Mouse (Mus musculus) kidney, embryonic 16.5 days (tissue): Measurements from ENCODE around the gene Rbms3. TPM values are rescaled to one million over a fixed set of nuclear protein-coding genes. Genes with fewer than 3 reads are reported as not detected.

Source experiments
- ATAC-seq: fragments of 200-750 bp; cut with Nextera tagmentation; 2 replicates; pipeline ENCODE4 v1.8.0; 2017; ENCODE audit warnings: moderate TSS enrichment; ENCODE audit not compliant: low FRiP score, low TSS enrichment
- H3K27ac ChIP-seq: fragments of 300-500 bp; sonication (generic); 2 replicates; pipeline ENCODE4 v1.5.1; 2014; ENCODE audit warnings: low read length
- H3K27me3 ChIP-seq: fragments of 300-500 bp; sonication (generic); 2 replicates; pipeline ENCODE4 v1.6.1; 2014; ENCODE audit warnings: low read length, control low read depth, mixed read lengths; ENCODE audit not compliant: insufficient read depth
- H3K36me3 ChIP-seq: fragments of 300-500 bp; sonication (generic); 2 replicates; pipeline ENCODE4 v1.6.1; 2014; ENCODE audit warnings: low read length, control low read depth, mixed read lengths; ENCODE audit not compliant: insufficient read depth
- H3K4me1 ChIP-seq: fragments of 300-500 bp; sonication (generic); 2 replicates; pipeline ENCODE4 v1.6.1; 2014; ENCODE audit warnings: low read length, control low read depth, mixed read lengths; ENCODE audit not compliant: insufficient read depth
- H3K4me2 ChIP-seq: fragments of 300-500 bp; sonication (generic); replicated peaks from 2 replicates; pipeline ENCODE4 v1.6.1; 2014; ENCODE audit warnings: low read depth, low read length
- H3K4me3 ChIP-seq: fragments of 300-500 bp; sonication (generic); 2 replicates; pipeline ENCODE4 v1.5.1; 2014; ENCODE audit warnings: mild to moderate bottlenecking, low read length
- H3K9ac ChIP-seq: fragments of 300-500 bp; sonication (generic); replicated peaks from 2 replicates; pipeline ENCODE4 v1.6.1; 2014; ENCODE audit warnings: low read length
- H3K9me3 ChIP-seq: fragments of 300-500 bp; sonication (generic); 2 replicates; pipeline ENCODE4 v1.6.1; 2016; ENCODE audit warnings: low read length, control low read depth
- WGBS: fragments of 180-500 bp; shearing (Covaris S2); extraction: QIAGEN DNeasy Blood & Tissue Kit; methylation state at CpG from one replicate; pipeline ENCODE4 v1.1.7; 2014; 5-methylcytosine and 5-hydroxymethylcytosine counted together
- polyA plus RNA-seq: library from polyadenylated mRNA; unstranded; fragments of >200 nt; fragmentation: Nextera tagmentation; extraction: Ambion mirVana; gene quantifications from 2 replicates; pipeline ENCODE4 v1.2.1, GENCODE M21; 2015

Gene Rbms3
- polyA plus RNA-seq, 1 experiment from 2014 or later, result 81.9 TPM

GRCm38 (mm10) chr9:117180658-117181057, 449.1 kb downstream of the Rbms3 start:
- Histone ChIP-seq H3K4me3 (no peak overlapping the region), H3K9ac (no peak overlapping the region), H3K27ac (no peak overlapping the region), H3K4me2 (no peak overlapping the region), H3K4me1 (peaks cover 7% of the 10 kb centered on the region; the same call in 1 of the 2 replicates), H3K36me3 (no peaks in the 10 kb centered on the region), H3K27me3 (no peaks in the 10 kb centered on the region), H3K9me3 (no peaks in the 10 kb centered on the region)
- ATAC-seq, result no peak
- 59% methylated on average over 7 of the region's 7 CpGs for WGBS

- Histone ChIP-seq H3K27me3 (no peaks in the 10 kb centered on the region), H3K9me3 (no peaks in the 10 kb centered on the region), H3K36me3 (no peaks in the 10 kb centered on the region), H3K9ac (no peak overlapping the region), H3K27ac (no peak overlapping the region), H3K4me2 (no peak overlapping the region), H3K4me3 (no peak overlapping the region), H3K4me1 (peaks cover 7% of the 10 kb centered on the region; the same call in 1 of the 2 replicates)
- 90% methylated on average over 4 of the region's 4 CpGs for WGBS
- ATAC-seq, result no peak
These were observed 451.3 kb downstream of the Rbms3 start for GRCm38 (mm10) chr9:117178366-117178765.

- no peak for ATAC-seq
- Histone ChIP-seq H3K27me3 (no peaks in the 10 kb centered on the region), H3K27ac (no peak overlapping the region), H3K4me2 (no peak overlapping the region), H3K36me3 (no peaks in the 10 kb centered on the region), H3K4me3 (no peak overlapping the region), H3K9me3 (peaks cover 3% of the 10 kb centered on the region; the same call in 1 of the 2 replicates), H3K9ac (no peak overlapping the region), H3K4me1 (peaks cover 9% of the 10 kb centered on the region)
- 46% methylated on average over 7 of the region's 7 CpGs for WGBS
These were observed 457.2 kb downstream of the Rbms3 start for GRCm38 (mm10) chr9:117172526-117172925.

GRCm38 (mm10) chr9:117169196-117169595, 460.5 kb downstream of the Rbms3 start:
- WGBS, result 95% methylated on average over 5 of the region's 5 CpGs

GRCm38 (mm10) chr9:117163143-117163542, 466.6 kb downstream of the Rbms3 start:
- no peaks in the 10 kb centered on the region for H3K9me3 ChIP-seq
- no peak overlapping the region for H3K4me2 ChIP-seq
- peaks cover 34% of the 10 kb centered on the region for H3K4me1 ChIP-seq
- no peak overlapping the region for H3K4me3 ChIP-seq
- peak; percentile 59; the same call in 1 of the 2 replicates for ATAC-seq
- H3K9ac ChIP-seq, result no peak overlapping the region
- no peaks in the 10 kb centered on the region for H3K36me3 ChIP-seq
- WGBS, result 33% methylated on average over 6 of the region's 6 CpGs
- H3K27me3 ChIP-seq, result no peaks in the 10 kb centered on the region
- 0 out of 2 replicates have a peak overlapping the region, but pooled peaks have one; percentile 50 for H3K27ac ChIP-seq

More at GRCm38 (mm10) chr9:117169196-117169595, 460.5 kb downstream of the Rbms3 start:
- Histone ChIP-seq H3K36me3 (no peaks in the 10 kb centered on the region), H3K9me3 (peaks cover 3% of the 10 kb centered on the region; the same call in 1 of the 2 replicates), H3K4me1 (peaks cover 12% of the 10 kb centered on the region), H3K27me3 (no peaks in the 10 kb centered on the region), H3K4me2 (no peak overlapping the region), H3K9ac (no peak overlapping the region), H3K27ac (no peak overlapping the region), H3K4me3 (no peak overlapping the region)
- ATAC-seq, result no peak

- Histone ChIP-seq H3K27me3 (no peaks in the 10 kb centered on the region), H3K36me3 (no peaks in the 10 kb centered on the region), H3K27ac (0 out of 2 replicates have a peak overlapping the region, but pooled peaks have one; percentile 29), H3K4me1 (peaks cover 27% of the 10 kb centered on the region), H3K9me3 (no peaks in the 10 kb centered on the region), H3K9ac (no peak overlapping the region), H3K4me3 (no peak overlapping the region), H3K4me2 (no peak overlapping the region)
- WGBS, result 34% methylated on average over 6 of the region's 6 CpGs
- peak; percentile 39; the same call in 1 of the 2 replicates for ATAC-seq
These were observed 468.6 kb downstream of the Rbms3 start for GRCm38 (mm10) chr9:117161150-117161549.

GRCm38 (mm10) chr9:117156330-117156905, 473.3 kb downstream of the Rbms3 start:
- Histone ChIP-seq H3K9ac (no peak overlapping the region), H3K4me2 (no peak overlapping the region), H3K27me3 (no peaks in the 10 kb centered on the region), H3K4me1 (peaks cover 25% of the 10 kb centered on the region), H3K36me3 (0 out of 2 replicates have a peak, but pooled peaks cover 2% of the 10 kb centered on the region), H3K4me3 (no peak overlapping the region), H3K27ac (peak overlapping the region; percentile 63), H3K9me3 (no peaks in the 10 kb centered on the region)
- 54% methylated on average over 9 of the region's 9 CpGs for WGBS
- peak; percentile 44; the same call in 1 of the 2 replicates for ATAC-seq

GRCm38 (mm10) chr9:117154590-117154989, 475.1 kb downstream of the Rbms3 start:
- Histone ChIP-seq H3K36me3 (0 out of 2 replicates have a peak, but pooled peaks cover 5% of the 10 kb centered on the region), H3K27me3 (no peaks in the 10 kb centered on the region), H3K9me3 (no peaks in the 10 kb centered on the region), H3K9ac (no peak overlapping the region), H3K27ac (peak overlapping the region; percentile 13; the same call in 1 of the 2 replicates), H3K4me1 (peaks cover 23% of the 10 kb centered on the region), H3K4me3 (no peak overlapping the region), H3K4me2 (no peak overlapping the region)
- 90% methylated on average over 4 of the region's 4 CpGs for WGBS
- ATAC-seq, result no peak

- Histone ChIP-seq H3K4me1 (peaks cover 23% of the 10 kb centered on the region), H3K9me3 (no peaks in the 10 kb centered on the region), H3K36me3 (0 out of 2 replicates have a peak, but pooled peaks cover 5% of the 10 kb centered on the region), H3K9ac (no peak overlapping the region; the same call in 1 of the 2 replicates), H3K4me3 (peak overlapping the region; percentile 8; the same call in 1 of the 2 replicates), H3K27ac (peak overlapping the region; percentile 19; the same call in 1 of the 2 replicates), H3K27me3 (no peaks in the 10 kb centered on the region), H3K4me2 (peak overlapping the region; percentile 33)
- ATAC-seq, result 0 out of 2 replicates have a peak, but pooled peaks have one; percentile 52
- 27% methylated on average over 20 of the region's 20 CpGs for WGBS
These were observed 475.9 kb downstream of the Rbms3 start for GRCm38 (mm10) chr9:117153686-117154274.

- Histone ChIP-seq H3K9ac (no peak overlapping the region), H3K27me3 (no peaks in the 10 kb centered on the region), H3K27ac (no peak overlapping the region), H3K36me3 (0 out of 2 replicates have a peak, but pooled peaks cover 5% of the 10 kb centered on the region), H3K4me3 (no peak overlapping the region), H3K9me3 (no peaks in the 10 kb centered on the region), H3K4me2 (no peak overlapping the region), H3K4me1 (peaks cover 23% of the 10 kb centered on the region)
- 64% methylated on average over 3 of the region's 3 CpGs for WGBS
- no peak for ATAC-seq
These were observed 477.8 kb downstream of the Rbms3 start for GRCm38 (mm10) chr9:117151951-117152350.
